Mouse (Mus musculus) hindbrain, embryonic 14.5 days (tissue): ENCODE results near the gene Ctu2. TPM values are rescaled to one million over a fixed set of nuclear protein-coding genes. Genes with fewer than 3 reads are reported as not detected.

Experiments
- ATAC-seq: fragments of 200-750 bp; cut with Nextera tagmentation; 2 replicates; pipeline ENCODE4 v1.8.0; 2017; ENCODE audit warnings: moderate number of reproducible peaks, mild to moderate bottlenecking, moderate TSS enrichment, moderate library complexity; ENCODE audit not compliant: low FRiP score
- DNase-seq: peaks from one replicate; pipeline ENCODE4 v3.0.0-alpha.2; 2015; ENCODE audit warnings: low spot score
- H3K27ac ChIP-seq: fragments of 300-500 bp; sonication (generic); 2 replicates; pipeline ENCODE4 v1.5.1; 2014; ENCODE audit warnings: mild to moderate bottlenecking, moderate library complexity
- H3K27me3 ChIP-seq: fragments of 300-500 bp; sonication (generic); 2 replicates; pipeline ENCODE4 v1.6.1; 2014; ENCODE audit warnings: mild to moderate bottlenecking, low read length, mixed read lengths; ENCODE audit not compliant: control insufficient read depth, insufficient read depth
- H3K36me3 ChIP-seq: fragments of 300-500 bp; sonication (generic); replicated peaks from 2 replicates; pipeline ENCODE4 v1.6.1; 2014; ENCODE audit not compliant: control insufficient read depth, insufficient read depth
- H3K4me1 ChIP-seq: fragments of 300-500 bp; sonication (generic); replicated peaks from 2 replicates; pipeline ENCODE4 v1.6.1; 2014; ENCODE audit warnings: antibody characterized with exemption, low read length, mixed read lengths; ENCODE audit not compliant: control insufficient read depth, insufficient read depth
- H3K4me2 ChIP-seq: fragments of 300-500 bp; sonication (generic); replicated peaks from 2 replicates; pipeline ENCODE4 v1.6.1; 2014; ENCODE audit warnings: mild to moderate bottlenecking, moderate library complexity
- H3K4me3 ChIP-seq: fragments of 300-500 bp; sonication (generic); replicated peaks from 2 replicates; pipeline ENCODE4 v1.5.1; 2014; ENCODE audit warnings: mild to moderate bottlenecking, low read length
- H3K9ac ChIP-seq: fragments of 300-500 bp; sonication (generic); 2 replicates; pipeline ENCODE4 v1.6.1; 2014
- H3K9me3 ChIP-seq: fragments of 300-500 bp; sonication (generic); 2 replicates; pipeline ENCODE4 v1.6.1; 2016; ENCODE audit warnings: low read length; ENCODE audit not compliant: control insufficient read depth
- WGBS: fragments of 180-500 bp; shearing (Covaris S2); extraction: QIAGEN DNeasy Blood & Tissue Kit; methylation state at CpG from one replicate; pipeline ENCODE4 v1.1.7; 2014; 5-methylcytosine and 5-hydroxymethylcytosine counted together
- polyA plus RNA-seq: library from polyadenylated mRNA; unstranded; fragments of >200 nt; fragmentation: Nextera tagmentation; extraction: Ambion mirVana; gene quantifications from 2 replicates; pipeline ENCODE4 v1.2.1, GENCODE M21; 2014

Gene Ctu2
- polyA plus RNA-seq, 1 experiment from 2014 or later, result 77.8 TPM

DNA sequence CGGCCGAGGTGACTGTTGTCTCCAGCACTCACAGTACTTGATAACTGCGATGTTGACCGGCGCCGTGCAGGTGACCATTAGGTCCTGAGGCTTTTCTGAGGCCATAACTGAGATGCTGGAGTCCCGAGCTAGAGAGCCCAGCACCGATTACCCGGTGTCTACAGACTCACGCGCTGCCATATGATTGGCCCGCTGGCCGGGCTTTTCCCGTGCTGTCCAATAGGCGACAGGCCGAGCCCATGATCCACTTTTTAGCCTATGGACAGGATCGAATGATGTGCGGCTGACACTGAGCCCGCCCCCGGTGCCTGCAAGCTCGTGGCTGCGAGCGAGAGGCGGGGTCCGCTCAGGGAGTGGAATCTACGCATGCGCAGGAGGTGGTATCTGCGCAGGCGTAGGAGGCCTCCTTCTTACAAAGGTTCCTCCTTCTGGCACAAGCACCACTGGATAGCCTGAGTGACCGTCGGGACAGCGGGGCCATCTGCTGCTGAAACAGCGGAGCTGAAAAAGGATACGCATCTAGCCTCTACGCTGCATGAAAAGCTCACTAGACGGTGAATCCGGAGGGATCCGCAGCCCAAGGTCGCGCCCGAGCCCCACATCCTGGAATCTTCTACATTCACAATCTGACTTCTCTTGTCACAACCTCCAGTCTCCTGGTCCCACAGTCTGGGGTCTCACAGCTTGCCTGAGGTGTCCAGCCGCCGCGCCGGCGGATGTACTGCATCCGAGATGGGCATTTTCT lies 32.5 kb upstream of the Ctu2 start, which contains the start of gene Mvd:
Gene Mvd, minus strand, starts transcription at position 161 of the 745 bp plus-strand sequence.
- DNase-seq (peak; percentile 98), ATAC-seq (peak; percentile 98)
- H3K36me3 ChIP-seq, result peaks cover 10% of the 10 kb centered on the region
- H3K9me3 ChIP-seq, result no peaks in the 10 kb centered on the region
- no peaks in the 10 kb centered on the region for H3K27me3 ChIP-seq
- H3K27ac ChIP-seq, result peak within 1 kb of the TSS; percentile 95
- peak within 1 kb of the TSS; percentile 85 for H3K4me2 ChIP-seq
- H3K4me3 ChIP-seq, result peak within 1 kb of the TSS; percentile 74
- under 1% methylated on average over 47 of the region's 47 CpGs for WGBS
- peak within 1 kb of the TSS; percentile 82 for H3K9ac ChIP-seq
- H3K4me1 ChIP-seq, result peaks cover 23% of the 10 kb centered on the region

DNA sequence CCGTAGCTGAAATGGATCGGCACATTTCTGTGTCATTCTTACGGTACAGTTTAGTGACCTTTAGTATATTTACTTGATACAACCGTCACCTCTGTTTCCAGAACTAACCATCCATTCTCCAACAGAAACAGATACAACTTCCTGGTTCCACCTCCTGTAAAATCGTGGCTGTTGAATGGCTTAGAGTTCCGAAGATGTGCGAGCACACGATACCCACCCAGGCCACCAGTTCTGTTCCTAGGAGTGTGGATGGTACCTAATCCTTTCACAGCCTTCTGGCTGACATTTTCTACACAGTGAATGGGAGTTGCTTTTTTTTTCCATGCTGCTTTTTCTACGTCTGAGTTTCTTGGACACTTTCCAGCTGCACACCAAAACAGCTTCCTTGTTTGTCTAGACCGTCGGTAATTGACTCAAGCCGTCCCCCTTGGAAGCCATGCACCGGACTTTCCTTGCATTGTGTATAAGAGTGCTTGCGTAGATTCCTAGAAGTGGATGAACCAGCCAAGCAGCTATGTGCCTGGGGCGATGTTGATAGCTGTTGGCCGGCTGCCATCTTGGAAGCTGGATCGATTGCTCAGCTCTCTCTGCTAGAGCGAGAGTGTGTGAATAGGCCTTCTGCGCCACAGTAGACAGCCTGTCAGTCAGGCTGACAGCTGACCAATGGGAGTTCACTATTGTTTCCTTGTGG lies 31.7 kb upstream of the Ctu2 start:
- Histone ChIP-seq H3K9me3 (no peaks in the 10 kb centered on the region), H3K36me3 (peaks cover 3% of the 10 kb centered on the region), H3K27ac (peak overlapping the region; percentile 95), H3K4me1 (peaks cover 23% of the 10 kb centered on the region), H3K4me2 (peak overlapping the region; percentile 75), H3K4me3 (peak overlapping the region; percentile 74), H3K9ac (peak overlapping the region; percentile 82), H3K27me3 (no peaks in the 10 kb centered on the region)
- ATAC-seq (peak; percentile 43), DNase-seq (peak; percentile 86)
- WGBS, result 10% methylated on average over 19 of the region's 19 CpGs

DNA sequence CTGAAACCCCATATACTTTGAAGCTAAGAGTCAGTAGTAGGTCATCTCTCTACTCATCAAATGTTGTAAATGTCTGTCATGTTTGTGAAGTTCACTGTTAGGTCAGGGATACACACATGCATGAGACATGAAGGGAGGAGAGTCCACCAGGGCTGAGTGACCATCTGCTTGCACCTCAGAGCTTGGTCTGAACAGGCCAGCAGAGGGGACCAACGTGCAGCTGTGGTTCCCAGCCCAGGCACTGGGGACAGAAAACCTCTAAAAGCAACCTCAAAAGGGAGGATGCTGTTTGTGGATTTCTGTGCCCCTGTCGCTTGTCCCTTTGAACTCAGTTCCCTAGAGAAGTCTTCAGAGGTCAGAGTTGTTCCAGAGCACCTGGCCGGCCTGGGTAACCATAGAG lies 30.7 kb upstream of the Ctu2 start:
- 0 out of 2 replicates have a peak overlapping the region, but pooled peaks have one; percentile 82 for H3K9ac ChIP-seq
- no peaks in the 10 kb centered on the region for H3K9me3 ChIP-seq
- DNase-seq, result no peak
- peak overlapping the region; percentile 75 for H3K4me2 ChIP-seq
- H3K27me3 ChIP-seq, result no peaks in the 10 kb centered on the region
- ATAC-seq, result no peak
- 68% methylated on average over 3 of the region's 3 CpGs for WGBS
- H3K27ac ChIP-seq, result peak overlapping the region; percentile 95
- no peaks in the 10 kb centered on the region for H3K36me3 ChIP-seq
- H3K4me1 ChIP-seq, result peaks cover 23% of the 10 kb centered on the region
- H3K4me3 ChIP-seq, result peak overlapping the region; percentile 74; the same call in 1 of the 2 replicates

DNA sequence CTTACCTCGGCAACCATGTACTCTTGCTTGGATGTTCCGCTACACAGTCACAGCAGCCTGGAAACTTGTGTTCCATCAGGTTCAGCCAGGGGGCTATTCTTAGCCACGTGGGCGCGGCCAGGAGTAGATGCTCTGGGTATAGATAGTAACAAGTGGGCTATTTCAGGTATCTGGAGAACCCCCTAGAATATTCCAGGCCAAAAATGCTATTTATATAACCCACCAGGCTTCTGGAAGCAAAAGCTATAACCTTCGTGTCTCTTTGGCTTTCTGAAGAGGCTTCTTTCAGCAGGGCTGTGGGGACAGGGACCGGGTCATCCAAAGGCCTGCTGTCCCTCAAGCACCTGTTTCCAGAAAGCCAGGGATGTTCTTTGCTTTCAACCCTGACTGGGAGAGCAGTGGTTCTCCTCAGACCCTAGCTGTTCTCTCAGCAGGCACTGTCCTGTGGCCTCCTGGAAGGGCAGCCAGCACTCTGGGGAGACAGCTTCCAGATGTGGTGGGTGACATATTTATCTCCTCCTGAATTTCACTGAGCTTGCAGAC lies 24.7 kb upstream of the Ctu2 start:
- no peaks in the 10 kb centered on the region for H3K36me3 ChIP-seq
- no peaks in the 10 kb centered on the region for H3K4me1 ChIP-seq
- no peak overlapping the region for H3K27ac ChIP-seq
- H3K9ac ChIP-seq, result no peak overlapping the region
- H3K9me3 ChIP-seq, result no peaks in the 10 kb centered on the region
- H3K4me2 ChIP-seq, result no peak overlapping the region
- ATAC-seq (no peak), DNase-seq (no peak)
- H3K4me3 ChIP-seq, result no peak overlapping the region
- WGBS, result 89% methylated on average over 7 of the region's 7 CpGs
- H3K27me3 ChIP-seq, result no peaks in the 10 kb centered on the region

DNA sequence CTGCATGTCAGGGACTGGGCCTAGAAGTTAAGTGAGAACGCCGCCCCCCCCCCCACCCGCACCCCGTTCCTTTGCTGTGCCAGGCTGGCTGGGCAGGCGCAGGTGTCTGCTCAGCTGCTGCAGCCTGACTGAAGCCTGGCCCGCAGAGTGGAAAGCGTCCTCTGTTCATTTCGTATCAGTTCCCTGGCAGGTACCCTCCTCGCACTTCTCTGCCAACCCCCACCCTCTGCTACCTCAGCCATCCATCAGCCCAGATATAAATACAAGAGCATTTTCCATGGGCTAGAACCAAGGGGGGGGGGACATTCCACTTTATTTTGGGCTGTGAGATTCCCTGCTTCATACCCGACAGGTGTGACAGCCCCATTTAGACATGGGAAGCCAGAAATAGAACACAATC lies 23.8 kb upstream of the Ctu2 start:
- Histone ChIP-seq H3K4me2 (no peak overlapping the region), H3K4me3 (no peak overlapping the region), H3K9ac (no peak overlapping the region), H3K36me3 (no peaks in the 10 kb centered on the region), H3K9me3 (no peaks in the 10 kb centered on the region), H3K27me3 (0 out of 2 replicates have a peak, but pooled peaks cover 1% of the 10 kb centered on the region), H3K27ac (no peak overlapping the region), H3K4me1 (no peaks in the 10 kb centered on the region)
- WGBS, result 92% methylated on average over 10 of the region's 10 CpGs
- ATAC-seq, result no peak
- no peak for DNase-seq

DNA sequence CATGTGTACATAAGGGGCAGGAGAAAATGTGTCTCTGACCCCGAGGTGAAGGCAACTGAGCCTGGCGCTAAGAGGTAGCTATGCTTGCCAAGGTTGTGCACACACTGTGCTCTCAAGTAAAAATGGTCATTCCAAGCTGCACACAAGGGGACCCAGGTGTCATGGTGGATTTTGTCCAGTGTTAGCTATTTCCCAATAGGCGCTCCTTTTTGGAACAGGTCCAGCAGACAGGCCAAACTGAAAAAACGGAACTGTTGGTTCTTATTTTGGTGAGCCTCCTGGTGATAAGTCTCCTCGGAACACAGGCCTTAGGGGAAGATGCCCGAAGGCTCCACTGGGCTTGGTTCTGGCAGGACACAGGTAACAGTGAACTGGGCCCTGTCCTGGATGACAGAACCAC lies 21.5 kb upstream of the Ctu2 start:
- Histone ChIP-seq H3K4me2 (no peak overlapping the region), H3K27me3 (peaks cover 19% of the 10 kb centered on the region), H3K9me3 (no peaks in the 10 kb centered on the region), H3K4me1 (no peaks in the 10 kb centered on the region), H3K36me3 (no peaks in the 10 kb centered on the region), H3K27ac (no peak overlapping the region), H3K4me3 (no peak overlapping the region), H3K9ac (no peak overlapping the region)
- DNase-seq (no peak), ATAC-seq (no peak)
- 92% methylated on average over 6 of the region's 6 CpGs for WGBS

DNA sequence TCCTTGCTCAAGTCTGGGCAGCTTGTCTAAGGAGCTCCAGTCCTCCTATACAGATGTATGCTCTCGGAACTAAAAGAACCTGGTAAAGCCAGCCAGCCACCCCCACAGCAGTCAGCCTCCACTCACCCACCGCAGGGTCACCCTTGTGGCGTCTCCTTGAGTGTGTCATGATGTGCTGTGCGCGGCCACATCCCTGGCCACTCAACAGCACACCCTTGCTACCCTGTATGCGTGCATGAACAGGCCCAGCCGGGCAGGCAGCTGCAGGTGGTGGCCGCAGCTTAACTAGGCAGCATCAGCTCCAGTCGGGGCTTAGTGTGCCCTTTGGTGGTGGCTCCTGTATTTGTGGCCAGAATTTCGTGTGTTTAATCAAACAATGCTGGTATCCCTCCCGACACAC lies 18.8 kb upstream of the Ctu2 start:
- Histone ChIP-seq H3K9me3 (no peaks in the 10 kb centered on the region), H3K4me2 (no peak overlapping the region), H3K27ac (no peak overlapping the region), H3K27me3 (peaks cover 47% of the 10 kb centered on the region), H3K36me3 (no peaks in the 10 kb centered on the region), H3K4me1 (peaks cover 10% of the 10 kb centered on the region), H3K9ac (no peak overlapping the region), H3K4me3 (no peak overlapping the region)
- no peak for DNase-seq
- no peak for ATAC-seq
- 80% methylated on average over 11 of the region's 11 CpGs for WGBS

DNA sequence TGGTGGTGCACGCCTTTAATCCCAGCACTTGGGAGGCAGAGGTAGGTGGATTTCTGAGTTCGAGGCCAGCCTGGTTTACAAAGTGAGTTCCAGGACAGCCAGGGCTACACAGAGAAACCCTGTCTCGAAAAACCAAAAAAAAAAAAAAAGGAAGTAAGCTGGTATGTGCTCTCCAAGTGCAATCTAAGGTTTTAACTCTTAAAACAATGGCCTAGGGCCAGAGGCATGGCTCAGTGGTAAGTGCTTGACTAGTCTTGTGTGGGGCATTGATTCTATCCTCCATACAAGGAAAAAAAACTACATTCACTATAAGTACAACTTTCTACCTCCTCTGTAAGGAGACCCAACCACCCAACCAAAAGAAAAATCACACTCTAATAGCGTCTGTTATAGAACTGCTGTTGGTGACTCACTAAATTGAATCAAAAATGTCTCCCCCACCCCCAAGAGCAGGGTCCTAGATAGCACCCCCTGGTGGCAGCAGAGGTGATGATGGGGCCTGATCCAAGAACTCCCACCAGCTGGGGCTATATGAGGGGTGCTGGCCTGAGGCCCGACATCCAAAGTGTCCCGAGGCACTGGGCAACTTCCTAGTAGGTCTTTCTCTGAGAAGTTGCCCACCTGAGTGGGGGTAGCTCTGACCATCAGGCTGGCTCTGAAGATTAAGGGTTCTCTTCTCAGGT lies 16.6 kb upstream of the Ctu2 start:
- DNase-seq (no peak), ATAC-seq (no peak)
- H3K36me3 ChIP-seq, result no peaks in the 10 kb centered on the region
- H3K27ac ChIP-seq, result no peak overlapping the region
- no peak overlapping the region for H3K4me2 ChIP-seq
- H3K4me1 ChIP-seq, result peaks cover 10% of the 10 kb centered on the region
- no peak overlapping the region for H3K4me3 ChIP-seq
- H3K9me3 ChIP-seq, result no peaks in the 10 kb centered on the region
- H3K27me3 ChIP-seq, result peaks cover 54% of the 10 kb centered on the region
- H3K9ac ChIP-seq, result no peak overlapping the region
- 57% methylated on average over 5 of the region's 6 CpGs for WGBS

DNA sequence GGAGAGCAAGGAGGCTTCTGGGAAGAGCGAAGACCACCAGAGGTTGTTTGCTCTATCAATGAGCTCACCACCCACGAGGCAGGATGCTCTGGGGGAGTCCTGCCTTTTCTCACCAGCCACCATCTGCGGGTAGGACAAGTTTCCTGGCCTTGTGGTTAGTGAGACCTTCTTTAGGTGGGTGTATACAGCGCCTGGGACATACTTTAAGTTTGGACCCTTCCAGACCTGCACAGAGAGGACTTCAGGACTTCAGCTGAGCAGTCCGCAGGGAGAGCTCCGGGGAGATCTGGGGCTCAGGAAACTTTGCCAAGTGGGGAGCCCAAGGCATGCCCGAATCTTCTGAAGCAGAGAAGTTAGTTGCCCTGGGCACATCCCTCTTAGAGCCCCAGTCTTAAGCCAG lies 16.0 kb upstream of the Ctu2 start:
- H3K9ac ChIP-seq, result no peak overlapping the region
- peaks cover 54% of the 10 kb centered on the region for H3K27me3 ChIP-seq
- no peak for ATAC-seq
- no peaks in the 10 kb centered on the region for H3K9me3 ChIP-seq
- peak overlapping the region; percentile 32 for H3K4me3 ChIP-seq
- peaks cover 10% of the 10 kb centered on the region for H3K4me1 ChIP-seq
- WGBS, result 28% methylated on average over 7 of the region's 7 CpGs
- H3K36me3 ChIP-seq, result no peaks in the 10 kb centered on the region
- DNase-seq, result no peak
- no peak overlapping the region for H3K27ac ChIP-seq
- H3K4me2 ChIP-seq, result peak overlapping the region; percentile 68
